Mouse (Mus musculus) spleen, adult 2 months (tissue): ENCODE results near the gene Elp5. TPM values are rescaled to one million over a fixed set of nuclear protein-coding genes. Genes with fewer than 3 reads are reported as not detected.
A peak's percentile ranks its signal among the peaks of the same experiment; 100 is the strongest.

Experiments
- DNase-seq, 2 experiments: peaks; one replicate each; pipeline versions ENCODE4 v3.0.0 to v3.0.0-alpha.2; 2012 to 2021; ENCODE audit warnings: low spot score in 2 of 2, low read depth in 1 of 2
- H3K27ac ChIP-seq: fragments of 200-500 bp; 2 replicates; pipeline ENCODE4 v1.5.1; 2012; ENCODE audit warnings: low read length, inconsistent platforms; ENCODE audit not compliant: insufficient read depth
- H3K27me3 ChIP-seq: fragments of 200-500 bp; 2 replicates; pipeline ENCODE4 v1.6.1; 2012; ENCODE audit warnings: mild to moderate bottlenecking, moderate library complexity, low read length, inconsistent platforms; ENCODE audit not compliant: control insufficient read depth, insufficient read depth
- H3K36me3 ChIP-seq: fragments of 200-500 bp; 2 replicates; pipeline ENCODE4 v1.6.1; 2012; ENCODE audit warnings: mild to moderate bottlenecking, low read length, inconsistent platforms; ENCODE audit not compliant: control insufficient read depth, insufficient read depth
- H3K4me1 ChIP-seq: fragments of 200-500 bp; 2 replicates; pipeline ENCODE4 v1.6.1; 2011; ENCODE audit warnings: inconsistent platforms; ENCODE audit not compliant: control insufficient read depth, insufficient read depth, insufficient read length
- H3K4me3 ChIP-seq: fragments of 200-500 bp; 2 replicates; pipeline ENCODE4 v1.5.1; 2011; ENCODE audit warnings: mild to moderate bottlenecking, inconsistent platforms; ENCODE audit not compliant: insufficient read depth, insufficient read length; ENCODE audit errors: extremely low read depth
- CTCF ChIP-seq: fragments of 200-500 bp; IDR thresholded peaks from 2 replicates; pipeline ENCODE4 v1.5.1; 2011; ENCODE audit warnings: mild to moderate bottlenecking, inconsistent platforms; ENCODE audit not compliant: insufficient read depth, insufficient read length, insufficient replicate concordance; ENCODE audit errors: extremely low read depth
- POLR2A ChIP-seq: fragments of 200-500 bp; IDR thresholded peaks from 2 replicates; pipeline ENCODE4 v1.6.1; 2011; ENCODE audit warnings: low read depth, low read length, inconsistent platforms
- WGBS: fragments of 180-500 bp; shearing (Covaris S2); methylation state at CpG from one replicate; pipeline ENCODE4 v1.1.7; 2018; 5-methylcytosine and 5-hydroxymethylcytosine counted together
- polyA plus RNA-seq: library from polyadenylated mRNA; depleted of rRNA; stranded (reverse); fragments of >200 nt; gene quantifications from 2 replicates; pipeline ENCODE4 v1.2.3, GENCODE M21; 2012

Gene Elp5
- polyA plus RNA-seq, 1 experiment = 32.5 TPM

DNA sequence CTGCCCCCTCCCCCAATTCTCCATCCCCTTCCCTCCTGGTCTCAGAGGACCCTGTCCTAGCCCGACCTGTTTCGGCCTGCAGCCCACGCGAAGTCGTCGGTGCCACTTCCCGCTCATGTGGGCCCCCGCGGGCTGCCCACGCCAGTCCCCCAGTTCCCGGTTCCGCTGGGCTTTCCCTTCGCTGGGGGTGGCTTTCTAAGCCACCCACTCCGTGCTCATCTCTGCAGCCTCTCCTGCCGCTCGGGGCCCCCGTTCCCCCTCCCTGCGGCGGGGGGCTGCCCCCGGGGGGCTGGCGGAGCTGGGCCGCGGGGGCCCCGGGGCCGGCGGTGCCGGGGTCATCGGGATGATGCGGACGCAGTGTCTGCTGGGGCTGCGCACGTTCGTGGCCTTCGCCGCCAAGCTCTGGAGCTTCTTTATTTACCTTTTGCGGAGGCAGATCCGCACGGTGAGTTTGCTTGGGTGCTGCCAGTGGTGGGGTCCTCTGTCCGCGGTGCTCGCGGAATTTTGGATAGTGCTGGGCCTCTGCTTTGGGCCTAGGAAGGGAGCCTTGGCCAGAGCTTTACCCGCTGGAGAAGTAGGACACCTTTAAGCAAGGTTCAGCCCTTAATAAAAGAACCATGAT, 1.1 kb downstream of the Elp5 start, which contains the start of gene Ctdnep1:
Gene Ctdnep1 (plus strand): TSS at position 16 of the 622 bp plus-strand sequence.
- no peaks in the 10 kb centered on the region for H3K27me3 ChIP-seq
- WGBS = under 1% methylated on average over 38 of the region's 43 CpGs
- no peak for TF ChIP-seq POLR2A
- no peak for TF ChIP-seq CTCF
- peak within 1 kb of the TSS; percentile 84 for H3K4me3 ChIP-seq
- DNase-seq = peak in 1 of 2 experiments; percentile 47
- peaks cover 6% of the 10 kb centered on the region; the same call in 1 of the 2 replicates for H3K4me1 ChIP-seq
- H3K27ac ChIP-seq = peak within 1 kb of the TSS; percentile 81
- peaks cover 13% of the 10 kb centered on the region for H3K36me3 ChIP-seq

DNA sequence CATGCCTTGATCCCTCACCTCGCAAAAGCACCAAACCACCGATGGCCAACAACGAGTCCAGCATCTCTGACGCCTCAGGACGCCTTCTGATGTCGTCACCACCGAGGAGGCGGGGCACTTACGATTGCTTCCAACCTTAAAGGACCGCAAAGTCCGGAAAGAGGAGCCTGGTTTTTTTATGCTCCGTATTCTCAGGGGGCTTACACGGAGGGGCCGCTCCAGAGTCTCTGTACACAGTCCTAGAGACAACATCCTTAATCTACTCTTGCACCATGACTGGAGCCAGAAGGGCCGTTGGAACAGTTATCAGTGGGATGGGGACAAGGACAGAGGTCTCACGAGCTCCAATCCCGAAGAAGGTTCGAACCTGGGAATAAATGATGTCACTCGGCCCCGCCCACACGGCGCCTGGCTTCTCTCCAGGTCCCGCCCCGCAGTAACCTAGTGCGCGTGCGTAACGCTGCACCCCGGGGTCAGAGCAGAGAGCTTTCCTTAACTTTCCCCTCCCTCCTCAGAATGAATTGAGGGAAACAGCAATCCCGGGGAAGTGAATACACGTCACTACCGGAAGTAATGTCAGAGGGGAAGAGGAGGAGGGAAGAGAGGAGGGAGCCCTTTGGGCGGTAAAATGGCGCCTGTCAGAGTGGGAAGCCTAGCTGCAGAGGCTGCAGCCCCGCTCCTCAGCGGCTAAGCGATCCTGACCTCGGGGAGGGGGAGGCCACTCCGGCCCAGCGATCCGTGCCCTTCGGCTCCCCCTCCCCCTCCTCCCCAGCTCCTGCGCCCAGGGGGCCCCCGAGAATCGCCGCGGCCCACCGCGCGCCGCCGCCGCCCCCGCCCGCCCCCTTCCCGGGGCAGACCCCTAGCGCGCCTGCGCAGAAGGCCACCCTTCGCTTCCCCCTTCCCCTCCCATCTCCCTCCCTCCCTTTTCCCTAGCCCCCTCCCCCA, 1.8 kb downstream of the Elp5 start:
- H3K27me3 ChIP-seq = no peaks in the 10 kb centered on the region
- under 1% methylated on average over 55 of the region's 60 CpGs for WGBS

DNA sequence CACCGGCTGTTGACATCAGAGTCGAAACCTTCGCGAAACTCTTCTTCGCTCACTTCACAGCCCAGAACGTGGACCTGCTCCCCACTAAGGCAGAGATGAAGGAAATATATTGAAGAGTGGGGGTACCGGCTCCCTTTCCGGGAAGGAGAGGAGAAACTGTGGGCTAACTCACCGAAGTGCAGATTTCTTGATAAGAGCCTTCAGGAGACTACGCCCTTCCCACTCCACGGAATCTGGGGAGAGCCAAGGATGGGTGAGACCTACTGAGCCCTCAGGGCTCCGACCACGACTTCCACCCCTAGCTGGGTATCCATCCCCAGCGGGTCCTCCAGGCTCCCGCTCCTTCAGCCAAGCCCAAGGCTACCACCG, 2.5 kb downstream of the Elp5 start:
- 4% methylated on average over 16 of the region's 16 CpGs for WGBS
- peaks cover 6% of the 10 kb centered on the region; the same call in 1 of the 2 replicates for H3K4me1 ChIP-seq
- peaks cover 9% of the 10 kb centered on the region for H3K36me3 ChIP-seq
- H3K27ac ChIP-seq = peak overlapping the region; percentile 81
- no peaks in the 10 kb centered on the region for H3K27me3 ChIP-seq
- peak overlapping the region; percentile 84 for H3K4me3 ChIP-seq
- no peak for DNase-seq
- TF ChIP-seq POLR2A (no peak), CTCF (no peak)

More for the DNA sequence above, 1.8 kb downstream of the Elp5 start:
- Histone ChIP-seq H3K27ac (peak overlapping the region; percentile 81), H3K4me3 (peak overlapping the region; percentile 84), H3K36me3 (peaks cover 12% of the 10 kb centered on the region), H3K4me1 (peaks cover 6% of the 10 kb centered on the region; the same call in 1 of the 2 replicates)
- DNase-seq = peak; percentile 81 to 84
- no peak for TF ChIP-seq CTCF
- peak; percentile 87 for TF ChIP-seq POLR2A

DNA sequence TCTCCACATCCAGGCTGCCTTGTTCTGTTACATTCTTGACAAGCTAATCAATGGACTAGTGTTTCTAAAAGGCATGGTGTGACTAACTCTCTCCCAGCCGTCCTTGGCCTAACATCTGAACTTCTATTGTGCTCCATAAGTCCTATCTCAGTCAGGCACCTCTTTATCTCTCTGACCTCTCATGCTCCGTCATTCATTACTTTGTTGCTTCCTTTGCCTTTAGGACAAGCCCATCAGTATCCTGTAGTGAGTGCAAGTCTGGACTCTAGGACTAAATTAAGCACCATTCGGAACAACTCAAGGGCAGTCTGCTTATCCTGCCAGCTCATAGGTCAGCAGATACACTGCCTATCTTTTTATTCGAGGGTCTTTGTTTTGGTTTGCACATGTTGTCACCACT, 6.0 kb downstream of the Elp5 start:
- H3K27me3 ChIP-seq = no peaks in the 10 kb centered on the region
- H3K4me3 ChIP-seq = no peak overlapping the region
- TF ChIP-seq CTCF = no peak
- TF ChIP-seq POLR2A = no peak
- no peak overlapping the region for H3K27ac ChIP-seq
- DNase-seq = no peak
- 84% methylated on average over 4 of the region's 4 CpGs for WGBS
- H3K4me1 ChIP-seq = no peaks in the 10 kb centered on the region; the same call in 1 of the 2 replicates
- H3K36me3 ChIP-seq = peaks cover 11% of the 10 kb centered on the region

DNA sequence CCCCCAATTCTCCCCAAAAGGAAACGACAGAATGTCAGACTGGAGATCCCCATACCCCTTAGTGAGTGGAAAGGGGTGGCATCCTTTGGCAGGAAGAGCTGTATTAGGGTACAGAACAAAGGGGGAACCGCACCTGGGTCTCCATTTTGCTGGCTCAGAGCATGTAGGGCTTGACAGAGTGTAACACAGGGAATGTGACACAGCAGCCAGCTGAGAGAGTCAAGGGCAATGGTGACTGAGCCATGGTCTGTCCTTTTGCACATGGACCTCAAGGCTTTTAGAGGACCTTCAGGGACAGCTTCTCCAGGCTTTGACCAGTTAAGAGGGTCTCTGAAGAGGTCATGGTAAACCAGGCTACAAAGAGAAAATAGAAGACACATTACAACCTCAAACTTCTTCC, 7.4 kb downstream of the Elp5 start:
- no peak for DNase-seq
- H3K27me3 ChIP-seq = no peaks in the 10 kb centered on the region
- no peak overlapping the region for H3K27ac ChIP-seq
- H3K36me3 ChIP-seq = peaks cover 11% of the 10 kb centered on the region
- WGBS = 94% methylated on average over 2 of the region's 2 CpGs
- no peak overlapping the region for H3K4me3 ChIP-seq
- peaks cover 5% of the 10 kb centered on the region; the same call in 1 of the 2 replicates for H3K4me1 ChIP-seq
- no peak for TF ChIP-seq POLR2A
- TF ChIP-seq CTCF = no peak

DNA sequence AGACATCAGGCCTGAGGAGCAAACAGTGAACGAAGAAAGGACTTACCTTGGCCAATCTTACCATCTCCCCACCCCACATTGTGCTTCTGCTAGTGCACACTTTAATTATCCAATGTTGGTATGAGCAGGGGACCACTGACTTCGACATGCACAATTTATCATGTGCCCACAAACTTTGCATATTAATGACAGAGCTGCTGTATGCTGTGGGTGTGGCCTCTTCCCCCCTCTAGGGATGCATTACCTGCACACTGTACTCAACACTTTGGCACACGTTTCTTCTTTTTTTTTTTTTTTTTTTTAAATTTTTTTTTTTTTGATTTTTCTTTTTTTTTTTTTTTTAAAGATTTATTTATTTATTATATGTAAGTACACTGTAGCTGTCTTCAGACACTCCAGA, 11.5 kb downstream of the Elp5 start:
- Histone ChIP-seq H3K27me3 (peaks cover 10% of the 10 kb centered on the region), H3K36me3 (peaks cover 11% of the 10 kb centered on the region), H3K27ac (no peak overlapping the region), H3K4me1 (peaks cover 16% of the 10 kb centered on the region), H3K4me3 (no peak overlapping the region)
- DNase-seq = no peak
- 45% methylated on average over 3 of the region's 3 CpGs for WGBS
- TF ChIP-seq CTCF (no peak), POLR2A (no peak)
